Mouse (Mus musculus): ENCODE measurements around the gene Slc6a11.

GRCm38 (mm10) chr6:114155720-114156119 lies 24.7 kb downstream of the Slc6a11 start:
- TF ChIP-seq POLR2A (IDR thresholded peaks at IDR 0.05; ENCODE audit: low read depth, low read length) (no peak), CTCF (conservative IDR thresholded peaks at IDR 0.05; ENCODE audit: insufficient read depth, insufficient read length, low read depth, low read length) (no peak)
